Mouse (Mus musculus) bone marrow, adult 2 months (tissue): ENCODE results near the gene Il16. TPM values are rescaled to one million over a fixed set of nuclear protein-coding genes. Genes with fewer than 3 reads are reported as not detected.

Experiments used
- H3K27ac ChIP-seq: fragments of 200-500 bp; 2 replicates; pipeline ENCODE4 v1.5.1; 2012; ENCODE audit warnings: low read depth, mild to moderate bottlenecking, control low read depth, inconsistent platforms, low read length; ENCODE audit not compliant: control insufficient read depth, poor library complexity, insufficient read depth
- H3K4me1 ChIP-seq: fragments of 200-500 bp; 2 replicates; pipeline ENCODE4 v1.6.1; 2011; ENCODE audit warnings: low read length; ENCODE audit not compliant: control insufficient read depth, insufficient read depth
- H3K4me3 ChIP-seq: fragments of 200-500 bp; replicated peaks from 2 replicates; pipeline ENCODE3; 2011; ENCODE audit warnings: mild to moderate bottlenecking, low read depth, low read length, control low read depth; ENCODE audit not compliant: control insufficient read depth
- CTCF ChIP-seq: fragments of 200-500 bp; IDR thresholded peaks from 2 replicates; pipeline ENCODE4 v1.5.1; 2011; ENCODE audit warnings: low read length, control low read depth; ENCODE audit not compliant: control insufficient read depth, insufficient read depth
- POLR2A ChIP-seq: fragments of 200-500 bp; IDR thresholded peaks from 2 replicates; pipeline ENCODE4 v1.6.1; 2011; ENCODE audit warnings: low read depth, mild to moderate bottlenecking, control low read depth, low read length, borderline replicate concordance; ENCODE audit not compliant: control insufficient read depth
- WGBS: fragments of 180-500 bp; shearing (Covaris S2); methylation state at CpG from one replicate; pipeline ENCODE4 v1.1.7; 2018; 5-methylcytosine and 5-hydroxymethylcytosine counted together
- polyA plus RNA-seq: library from polyadenylated mRNA; stranded (reverse); fragments of >200 nt; gene quantifications from 2 replicates; pipeline ENCODE4 v1.2.4, GENCODE M21; 2011; ENCODE audit warnings: low replicate concordance; ENCODE audit not compliant: missing spikeins, insufficient read depth, insufficient read length

Il16 gene
- polyA plus RNA-seq, result 19.0 and 43.4 TPM in 2 replicates

- no peak for TF ChIP-seq CTCF
- no peak for TF ChIP-seq POLR2A
- no peak within 1 kb of the TSS for H3K4me3 ChIP-seq
- WGBS, result 75% methylated on average over 20 of the region's 20 CpGs
- H3K4me1 ChIP-seq, result no peaks in the 10 kb centered on the region
- no peak within 1 kb of the TSS for H3K27ac ChIP-seq
Observed at GRCm38 (mm10) chr7:83745413-83746106, at the start of gene Il16. Il16 (minus strand) TSS chr7:83745726.

DNA sequence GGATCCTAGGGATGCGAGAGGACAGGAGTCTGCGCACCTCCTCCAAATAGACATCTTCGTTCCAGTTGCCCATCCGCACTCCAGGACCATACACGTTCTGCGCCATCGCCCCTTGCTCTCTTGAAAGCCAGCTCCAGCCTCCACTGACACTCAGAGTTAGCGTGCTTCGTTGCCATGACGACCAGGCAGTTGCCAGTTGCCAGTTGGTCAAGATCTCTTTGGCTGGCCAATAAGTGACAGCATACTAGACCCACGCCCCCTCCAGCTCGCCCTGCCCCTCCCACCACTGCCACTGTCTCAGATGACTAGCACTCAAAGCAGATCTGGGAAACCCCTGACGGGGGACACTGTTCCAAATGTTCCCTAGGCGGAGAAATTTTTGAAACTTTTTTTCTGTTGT is 49.2 kb upstream of the Il16 start, which contains the start of gene Cfap161:
Gene Cfap161, minus strand, starts transcription at position 176 of the 400 bp plus-strand sequence.
- H3K4me1 ChIP-seq, result no peaks in the 10 kb centered on the region
- no peak within 1 kb of the TSS for H3K4me3 ChIP-seq
- TF ChIP-seq CTCF (no peak), POLR2A (no peak)
- H3K27ac ChIP-seq, result no peak within 1 kb of the TSS
- 53% methylated on average over 14 of the region's 14 CpGs for WGBS

DNA sequence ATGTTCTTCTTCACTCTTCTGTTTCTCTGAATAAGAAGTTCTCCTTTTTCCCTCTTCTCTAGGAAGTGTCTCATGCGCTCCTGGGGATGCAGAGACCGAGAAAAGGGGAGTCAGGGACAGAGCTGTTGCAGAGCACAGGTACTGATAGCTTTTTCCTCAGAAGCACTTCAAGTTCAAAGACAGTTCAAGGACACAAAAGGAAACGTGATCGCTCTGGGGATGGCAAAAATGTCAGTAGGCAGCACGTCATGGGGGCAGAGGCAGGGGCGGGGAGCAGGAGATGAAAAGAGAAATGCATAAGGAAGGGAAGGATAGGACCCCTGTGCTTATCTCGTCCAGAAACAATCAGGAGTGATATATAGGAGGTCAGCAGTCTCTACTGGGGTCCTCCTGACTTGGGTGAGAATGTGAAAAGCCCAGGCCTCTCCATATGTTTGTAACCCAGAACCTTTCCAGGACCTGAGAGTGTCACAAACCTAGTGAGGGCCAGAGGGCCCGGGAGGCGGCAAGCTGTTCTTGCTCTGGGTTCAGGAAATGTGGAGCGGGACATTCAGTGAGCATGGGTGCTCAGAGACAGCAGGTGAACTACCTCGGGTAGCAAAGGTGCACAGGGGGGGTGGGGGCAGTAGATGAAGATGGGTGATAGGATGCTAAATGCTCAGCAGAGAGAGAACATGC is 48.6 kb upstream of the Il16 start:
- WGBS, result 50% methylated on average over 11 of the region's 11 CpGs
- Histone ChIP-seq H3K4me1 (no peaks in the 10 kb centered on the region), H3K27ac (no peak overlapping the region), H3K4me3 (no peak overlapping the region)
- TF ChIP-seq CTCF (no peak), POLR2A (no peak)

GRCm38 (mm10) chr7:83780881-83781280 is 35.4 kb upstream of the Il16 start:
- H3K4me3 ChIP-seq, result no peak overlapping the region
- TF ChIP-seq CTCF, result no peak
- no peak for TF ChIP-seq POLR2A
- WGBS, result 77% methylated on average over 4 of the region's 4 CpGs
- H3K4me1 ChIP-seq, result no peaks in the 10 kb centered on the region
- H3K27ac ChIP-seq, result no peak overlapping the region

- no peaks in the 10 kb centered on the region for H3K4me1 ChIP-seq
- TF ChIP-seq POLR2A (no peak), CTCF (no peak)
- H3K27ac ChIP-seq, result no peak overlapping the region
- 82% methylated on average over 4 of the region's 4 CpGs for WGBS
- no peak overlapping the region for H3K4me3 ChIP-seq
Observed at GRCm38 (mm10) chr7:83780026-83780425, 34.5 kb upstream of the Il16 start.

DNA sequence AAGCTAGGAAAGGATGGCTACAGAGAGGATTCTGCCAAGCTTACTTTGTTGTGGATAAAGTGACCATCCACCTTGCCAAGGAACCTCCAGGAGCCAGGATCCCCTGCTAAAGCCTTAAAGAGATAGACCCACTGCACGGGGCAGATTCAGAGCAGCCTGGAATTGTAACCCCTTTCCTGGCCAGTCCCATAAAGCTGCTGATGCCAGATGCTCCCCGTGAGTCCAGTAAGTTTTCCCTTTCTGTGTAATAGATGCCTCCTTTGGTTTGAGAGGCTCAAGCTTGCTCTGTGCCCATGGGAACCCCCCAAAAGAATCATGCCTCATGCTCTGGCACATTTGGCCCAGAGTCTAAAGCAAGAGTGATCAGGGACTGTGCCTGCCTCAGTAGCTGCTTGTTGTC is 33.5 kb upstream of the Il16 start:
- Histone ChIP-seq H3K4me3 (no peak overlapping the region), H3K27ac (no peak overlapping the region), H3K4me1 (no peaks in the 10 kb centered on the region)
- WGBS, result 72% methylated on average over 2 of the region's 2 CpGs
- TF ChIP-seq POLR2A, result no peak

DNA sequence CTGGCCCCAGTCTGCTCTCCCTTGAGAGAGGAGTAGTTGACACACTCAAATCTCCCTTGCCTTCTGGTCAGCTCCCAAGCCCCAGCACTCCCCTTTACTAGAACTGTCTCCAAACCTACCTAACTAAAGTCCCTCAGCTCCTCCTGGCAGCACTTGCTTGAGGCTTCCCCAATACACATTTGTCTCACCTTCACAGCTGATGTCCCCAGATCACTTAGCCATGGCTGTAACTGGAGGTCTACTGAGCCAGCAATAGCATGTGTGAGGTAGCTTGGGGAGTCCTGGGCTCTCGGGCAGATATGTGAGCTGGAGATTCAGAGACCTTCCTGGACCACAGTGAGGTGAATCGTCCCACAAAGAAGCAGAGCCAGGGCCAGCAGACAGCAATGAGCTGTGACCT is 33.0 kb upstream of the Il16 start:
- WGBS, result 52% methylated on average over 2 of the region's 2 CpGs
- H3K4me3 ChIP-seq, result no peak overlapping the region
- H3K4me1 ChIP-seq, result no peaks in the 10 kb centered on the region
- H3K27ac ChIP-seq, result no peak overlapping the region
- TF ChIP-seq CTCF, result no peak
- no peak for TF ChIP-seq POLR2A

- H3K27ac ChIP-seq, result no peak overlapping the region
- 19% methylated on average over 5 of the region's 5 CpGs for WGBS
- H3K4me1 ChIP-seq, result no peaks in the 10 kb centered on the region
- no peak for TF ChIP-seq POLR2A
- no peak overlapping the region for H3K4me3 ChIP-seq
Observed at GRCm38 (mm10) chr7:83774721-83775120, 29.2 kb upstream of the Il16 start.
